Mouse (Mus musculus) bone marrow macrophage, adult 2 months (primary cell): ENCODE measurements around the gene Cfap300. TPM values are rescaled to one million over a fixed set of nuclear protein-coding genes. Genes with fewer than 3 reads are reported as not detected.

ENCODE experiments used
- H3K27ac ChIP-seq: 2 replicates; pipeline ENCODE4 v1.5.1; 2012; ENCODE audit warnings: low read depth, low read length; ENCODE audit not compliant: insufficient read depth
- H3K4me1 ChIP-seq: 2 replicates; pipeline ENCODE4 v1.6.1; 2012; ENCODE audit warnings: low read length; ENCODE audit not compliant: control insufficient read depth, insufficient read depth
- H3K4me3 ChIP-seq: 2 replicates; pipeline ENCODE4 v1.5.1; 2012; ENCODE audit warnings: mild to moderate bottlenecking, low read length, moderate library complexity; ENCODE audit not compliant: insufficient read depth
- CTCF ChIP-seq: IDR thresholded peaks from 2 replicates; pipeline ENCODE4 v1.5.1; 2012; ENCODE audit warnings: low read depth, mild to moderate bottlenecking, low read length, moderate library complexity
- POLR2A ChIP-seq: IDR thresholded peaks from 2 replicates; pipeline ENCODE4 v1.6.1; 2012; ENCODE audit warnings: mild to moderate bottlenecking, low read depth, low read length, borderline replicate concordance
- polyA plus RNA-seq: library from polyadenylated mRNA; stranded (reverse); fragments of >200 nt; gene quantifications from 2 replicates; pipeline ENCODE4 v1.2.4, GENCODE M21; 2012; ENCODE audit not compliant: missing spikeins, insufficient read depth, insufficient read length

Gene Cfap300
- 0.51 TPM in 1 of 2 replicates, not detected in the other for polyA plus RNA-seq

GRCm38 (mm10) chr9:8042338-8043043 lies at the start of gene Cfap300:
Cfap300 (minus strand) TSS chr9:8042823.
- Histone ChIP-seq H3K27ac (no peak within 1 kb of the TSS), H3K4me3 (no peak within 1 kb of the TSS; the same call in 1 of the 2 replicates), H3K4me1 (no peaks in the 10 kb centered on the region)
- TF ChIP-seq CTCF (no peak), POLR2A (no peak)

GRCm38 (mm10) chr9:8078882-8079281 lies 36.3 kb upstream of the Cfap300 start:
- no peak overlapping the region for H3K27ac ChIP-seq
- no peak overlapping the region for H3K4me3 ChIP-seq
- no peaks in the 10 kb centered on the region for H3K4me1 ChIP-seq
- no peak for TF ChIP-seq POLR2A
- no peak for TF ChIP-seq CTCF

- Histone ChIP-seq H3K4me1 (no peaks in the 10 kb centered on the region), H3K27ac (no peak overlapping the region), H3K4me3 (no peak overlapping the region)
- TF ChIP-seq POLR2A (no peak), CTCF (no peak)
Observed at GRCm38 (mm10) chr9:8074345-8074744, 31.7 kb upstream of the Cfap300 start.

GRCm38 (mm10) chr9:8073203-8073755 lies 30.7 kb upstream of the Cfap300 start:
- Histone ChIP-seq H3K27ac (no peak overlapping the region), H3K4me1 (no peaks in the 10 kb centered on the region), H3K4me3 (no peak overlapping the region)
- no peak for TF ChIP-seq POLR2A
- TF ChIP-seq CTCF = no peak

GRCm38 (mm10) chr9:8059636-8060035 lies 17.0 kb upstream of the Cfap300 start:
- Histone ChIP-seq H3K4me1 (no peaks in the 10 kb centered on the region), H3K4me3 (no peak overlapping the region), H3K27ac (no peak overlapping the region)
- no peak for TF ChIP-seq POLR2A
- TF ChIP-seq CTCF = no peak

GRCm38 (mm10) chr9:8054831-8055230 lies 12.2 kb upstream of the Cfap300 start:
- no peak overlapping the region for H3K4me3 ChIP-seq
- no peaks in the 10 kb centered on the region for H3K4me1 ChIP-seq
- no peak for TF ChIP-seq POLR2A
- TF ChIP-seq CTCF = no peak
- no peak overlapping the region for H3K27ac ChIP-seq

GRCm38 (mm10) chr9:8043044-8043387 lies 393 bp upstream of the Cfap300 start:
- H3K4me3 ChIP-seq = no peak overlapping the region
- H3K27ac ChIP-seq = no peak overlapping the region
- H3K4me1 ChIP-seq = no peaks in the 10 kb centered on the region
- no peak for TF ChIP-seq POLR2A
- TF ChIP-seq CTCF = no peak

- no peaks in the 10 kb centered on the region for H3K4me1 ChIP-seq
- TF ChIP-seq CTCF (no peak), POLR2A (no peak)
- H3K4me3 ChIP-seq = no peak overlapping the region
- H3K27ac ChIP-seq = no peak overlapping the region
Observed at GRCm38 (mm10) chr9:8035546-8035945, 7.1 kb downstream of the Cfap300 start.

- TF ChIP-seq POLR2A (no peak), CTCF (no peak)
Observed at GRCm38 (mm10) chr9:8035091-8035490, 7.5 kb downstream of the Cfap300 start.

GRCm38 (mm10) chr9:8034143-8034542 lies 8.5 kb downstream of the Cfap300 start:
- Histone ChIP-seq H3K4me3 (no peak overlapping the region), H3K27ac (no peak overlapping the region), H3K4me1 (no peaks in the 10 kb centered on the region)
- TF ChIP-seq CTCF (no peak), POLR2A (no peak)

More at GRCm38 (mm10) chr9:8035091-8035490, 7.5 kb downstream of the Cfap300 start:
- no peak overlapping the region for H3K27ac ChIP-seq
- H3K4me1 ChIP-seq = no peaks in the 10 kb centered on the region
- no peak overlapping the region for H3K4me3 ChIP-seq

GRCm38 (mm10) chr9:8032847-8033246 lies 9.8 kb downstream of the Cfap300 start:
- TF ChIP-seq CTCF (no peak), POLR2A (no peak)
- no peaks in the 10 kb centered on the region for H3K4me1 ChIP-seq

GRCm38 (mm10) chr9:8018609-8019008 lies 24.0 kb downstream of the Cfap300 start:
- TF ChIP-seq POLR2A (no peak), CTCF (no peak)
- Histone ChIP-seq H3K27ac (no peak overlapping the region), H3K4me3 (no peak overlapping the region), H3K4me1 (no peaks in the 10 kb centered on the region)

More at GRCm38 (mm10) chr9:8032847-8033246, 9.8 kb downstream of the Cfap300 start:
- H3K27ac ChIP-seq = no peak overlapping the region
- H3K4me3 ChIP-seq = no peak overlapping the region
